Mouse (Mus musculus) spleen, adult 2 months (tissue): Measurements from ENCODE around the gene Tdo2.

Experiments used
- CTCF ChIP-seq: fragments of 200-500 bp; IDR thresholded peaks from 2 replicates; pipeline ENCODE4 v1.5.1; 2011; ENCODE audit warnings: mild to moderate bottlenecking, inconsistent platforms; ENCODE audit not compliant: insufficient read depth, insufficient read length, insufficient replicate concordance; ENCODE audit errors: extremely low read depth
- POLR2A ChIP-seq: fragments of 200-500 bp; IDR thresholded peaks from 2 replicates; pipeline ENCODE4 v1.6.1; 2011; ENCODE audit warnings: low read depth, low read length, inconsistent platforms

GRCm38 (mm10) chr3:81926764-81927325, 49.2 kb downstream of the Tdo2 start:
- no peak for TF ChIP-seq POLR2A
- TF ChIP-seq CTCF = no peak
